Mouse (Mus musculus) brain, embryonic 18.5 days (tissue): ENCODE measurements around the gene Kin.

Source experiments
- DNase-seq: peaks from one replicate; pipeline ENCODE4 v3.0.0-alpha.2; 2012; ENCODE audit warnings: low read depth, low spot score

Kin gene

GRCm38 (mm10) chr2:10080310-10081010 lies at the start of gene Kin, which contains the start of gene Atp5c1:
Gene Kin, plus strand, starts transcription at chr2:10080593.
Gene Atp5c1, minus strand, starts transcription at chr2:10080510.
- DNase-seq = peak; percentile 90

GRCm38 (mm10) chr2:10033684-10034083 lies 46.7 kb upstream of the Kin start:
- DNase-seq = no peak

GRCm38 (mm10) chr2:10034976-10035375 lies 45.4 kb upstream of the Kin start:
- no peak for DNase-seq

GRCm38 (mm10) chr2:10047758-10048436 lies 32.5 kb upstream of the Kin start:
- DNase-seq = no peak

GRCm38 (mm10) chr2:10048461-10048860 lies 31.9 kb upstream of the Kin start, which contains the start of gene Taf3:
Gene Taf3, minus strand, starts transcription at chr2:10048596.
- DNase-seq = peak; percentile 79

GRCm38 (mm10) chr2:10049456-10049855 lies 30.9 kb upstream of the Kin start:
- no peak for DNase-seq

GRCm38 (mm10) chr2:10050878-10051277 lies 29.5 kb upstream of the Kin start:
- DNase-seq = no peak

GRCm38 (mm10) chr2:10051996-10052395 lies 28.4 kb upstream of the Kin start:
- DNase-seq = no peak

GRCm38 (mm10) chr2:10058836-10059235 lies 21.6 kb upstream of the Kin start:
- no peak for DNase-seq

- DNase-seq = no peak
Measured at GRCm38 (mm10) chr2:10071751-10072150, 8.6 kb upstream of the Kin start.

- DNase-seq = no peak
Measured at GRCm38 (mm10) chr2:10074470-10074869, 5.9 kb upstream of the Kin start.

- DNase-seq = no peak
Measured at GRCm38 (mm10) chr2:10076675-10077074, 3.7 kb upstream of the Kin start.

- DNase-seq = peak; percentile 8
Measured at GRCm38 (mm10) chr2:10079745-10080309, 566 bp upstream of the Kin start.

GRCm38 (mm10) chr2:10081453-10082080 lies 1.2 kb downstream of the Kin start:
- no peak for DNase-seq

- no peak for DNase-seq
Measured at GRCm38 (mm10) chr2:10082737-10083136, 2.3 kb downstream of the Kin start.

- no peak for DNase-seq
Measured at GRCm38 (mm10) chr2:10087256-10087850, 7.0 kb downstream of the Kin start.

- DNase-seq = no peak
Measured at GRCm38 (mm10) chr2:10094327-10095100, 14.1 kb downstream of the Kin start.

- DNase-seq = no peak
Measured at GRCm38 (mm10) chr2:10098598-10099215, 18.3 kb downstream of the Kin start.

- DNase-seq = no peak
Measured at GRCm38 (mm10) chr2:10100471-10100870, 20.1 kb downstream of the Kin start.

- peak; percentile 4 for DNase-seq
Measured at GRCm38 (mm10) chr2:10101180-10101579, 20.8 kb downstream of the Kin start.
